Mouse (Mus musculus) liver, embryonic 14.5 days (tissue): ENCODE data around the gene Ptpn13. TPM values are rescaled to one million over a fixed set of nuclear protein-coding genes. Genes with fewer than 3 reads are reported as not detected.

Experiments used
- ATAC-seq: fragments of 200-750 bp; cut with Nextera tagmentation; 2 replicates; pipeline ENCODE4 v1.8.0; 2017; ENCODE audit warnings: moderate number of reproducible peaks, mild to moderate bottlenecking, moderate library complexity; ENCODE audit not compliant: insufficient read depth
- DNase-seq, 3 experiments: peaks; one replicate each; pipeline ENCODE4 v3.0.0-alpha.2; 2012 to 2013; ENCODE audit warnings: low read depth in 3 of 3, low spot score in 3 of 3
- H3K27ac ChIP-seq: fragments of 300-500 bp; sonication (generic); 2 replicates; pipeline ENCODE4 v1.5.1; 2014; ENCODE audit warnings: moderate library complexity, mild to moderate bottlenecking, control low read depth, inconsistent platforms
- H3K27me3 ChIP-seq: fragments of 300-500 bp; sonication (generic); 2 replicates; pipeline ENCODE4 v1.6.1; 2014; ENCODE audit warnings: mild to moderate bottlenecking, low read length, moderate library complexity; ENCODE audit not compliant: control insufficient read depth, insufficient read depth
- H3K36me3 ChIP-seq: fragments of 300-500 bp; sonication (generic); replicated peaks from 2 replicates; pipeline ENCODE4 v1.6.1; 2014; ENCODE audit warnings: low read depth; ENCODE audit not compliant: control insufficient read depth, insufficient read depth
- H3K4me1 ChIP-seq, 2 experiments: fragments of 200-500 bp in 1 of 2; fragments of 300-500 bp in 1 of 2; sonication (generic) in 1 of 2; replicated peaks; 2 replicates each; pipeline ENCODE4 v1.6.1; 2012 to 2014; ENCODE audit warnings: antibody characterized with exemption in 1 of 2, inconsistent platforms in 1 of 2, low read length in 1 of 2; ENCODE audit not compliant: control insufficient read depth in 2 of 2, insufficient read depth in 2 of 2
- H3K4me2 ChIP-seq: fragments of 300-500 bp; sonication (generic); 2 replicates; pipeline ENCODE4 v1.6.1; 2014; ENCODE audit warnings: low read depth, mild to moderate bottlenecking, control low read depth, moderate library complexity
- H3K4me3 ChIP-seq, 2 experiments: fragments of 200-500 bp in 1 of 2; fragments of 300-500 bp in 1 of 2; sonication (generic) in 1 of 2; 2 replicates each; pipeline ENCODE4 v1.5.1; 2012 to 2014; ENCODE audit warnings: low read depth in 2 of 2, low read length in 2 of 2, mild to moderate bottlenecking in 2 of 2, control low read depth in 1 of 2, inconsistent platforms in 1 of 2, moderate library complexity in 1 of 2; ENCODE audit not compliant: insufficient read depth in 1 of 2
- H3K9ac ChIP-seq: fragments of 300-500 bp; sonication (generic); replicated peaks from 2 replicates; pipeline ENCODE4 v1.6.1; 2014; ENCODE audit warnings: mild to moderate bottlenecking, control low read depth, moderate library complexity
- H3K9me3 ChIP-seq: fragments of 300-500 bp; sonication (generic); 2 replicates; pipeline ENCODE4 v1.6.1; 2016; ENCODE audit warnings: low read length, mixed read lengths; ENCODE audit not compliant: control insufficient read depth
- CTCF ChIP-seq: IDR thresholded peaks from 2 replicates; pipeline ENCODE4 v1.5.1; 2016; ENCODE audit warnings: antibody characterized with exemption, low read depth, control low read depth
- EP300 ChIP-seq: IDR thresholded peaks from 2 replicates; pipeline ENCODE4 v1.6.1; 2016; ENCODE audit warnings: antibody characterized with exemption, low read depth
- WGBS: fragments of 180-500 bp; shearing (Covaris S2); extraction: QIAGEN DNeasy Blood & Tissue Kit; methylation state at CpG from one replicate; pipeline ENCODE4 v1.1.7; 2014; ENCODE audit not compliant: insufficient replicate concordance; 5-methylcytosine and 5-hydroxymethylcytosine counted together
- polyA plus RNA-seq, 2 experiments: library from polyadenylated mRNA; depleted of rRNA in 1 of 2; stranded (reverse) in 1 of 2; unstranded in 1 of 2; fragments of >200 nt; fragmentation: Nextera tagmentation in 1 of 2; extraction: Ambion mirVana in 1 of 2; gene quantifications; 2 replicates each; pipeline versions ENCODE4 v1.2.1 to v1.2.3; 2012 to 2014

Ptpn13 gene
- polyA plus RNA-seq, 2 experiments: 0.53 to 1.0 TPM

DNA sequence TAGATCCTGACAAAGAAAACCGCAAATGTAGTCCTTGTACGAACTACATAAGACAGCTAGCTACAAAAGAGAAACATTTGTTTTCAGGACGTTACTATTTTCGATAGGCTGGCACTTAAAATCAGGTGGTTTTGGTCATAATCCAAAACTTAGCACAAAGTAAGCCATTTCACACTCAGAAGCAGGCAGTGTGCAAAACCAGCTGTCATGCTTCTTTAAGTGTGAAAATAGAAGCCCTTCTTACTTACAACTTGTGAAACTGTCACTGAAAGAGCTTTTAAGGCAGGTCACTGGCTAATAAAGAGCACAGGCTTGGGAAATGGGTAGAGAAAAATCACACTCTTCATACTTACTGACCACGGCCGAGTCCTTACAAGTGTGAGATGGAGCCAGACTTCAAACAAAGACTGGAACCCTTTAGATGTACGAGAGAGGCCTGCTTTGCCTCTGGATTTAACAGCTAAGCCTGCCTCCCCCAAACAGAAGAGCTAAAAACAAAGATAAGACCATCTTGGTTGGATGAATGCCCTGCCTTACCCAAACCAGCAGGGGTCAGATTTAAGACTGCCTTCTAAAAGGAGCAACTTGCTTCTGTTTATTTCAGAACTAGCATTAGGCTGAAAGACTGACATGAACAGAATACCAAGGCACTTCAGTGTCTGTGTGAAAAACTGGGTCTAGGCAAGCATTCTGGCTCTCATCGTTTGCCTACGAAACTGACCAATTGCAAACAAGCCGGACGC lies 44.0 kb upstream of the Ptpn13 start:
- peaks cover 6% of the 10 kb centered on the region for H3K27me3 ChIP-seq
- WGBS: 50% methylated on average over 11 of the region's 11 CpGs
- ATAC-seq (no peak), DNase-seq (no peak)
- H3K9ac ChIP-seq: no peak overlapping the region
- H3K36me3 ChIP-seq: no peaks in the 10 kb centered on the region
- H3K9me3 ChIP-seq: no peaks in the 10 kb centered on the region
- no peak overlapping the region for H3K4me3 ChIP-seq
- H3K4me1 ChIP-seq: no peaks in the 10 kb centered on the region; a peak in 1 of 4 replicates
- no peak overlapping the region for H3K4me2 ChIP-seq
- H3K27ac ChIP-seq: no peak overlapping the region
- TF ChIP-seq EP300: no peak
- no peak for TF ChIP-seq CTCF

DNA sequence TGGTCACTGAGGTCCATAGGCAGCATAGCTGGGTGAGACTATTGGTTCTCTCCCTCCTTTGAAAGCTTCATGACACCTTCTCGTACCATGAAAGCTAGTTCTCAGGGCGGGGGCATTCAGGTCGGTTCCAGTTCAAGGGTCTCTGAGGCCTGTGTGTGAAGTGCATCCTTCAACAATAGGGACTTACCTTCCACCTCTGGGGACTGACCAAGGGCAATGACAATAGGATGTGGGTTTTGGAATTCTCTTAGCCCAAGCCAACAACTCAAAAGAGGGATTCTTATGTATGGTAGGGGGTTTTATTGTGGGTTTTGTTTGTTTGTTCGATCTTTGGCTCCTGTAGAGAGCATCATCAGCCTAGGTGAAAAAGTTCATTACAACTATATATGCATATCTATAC lies 42.0 kb upstream of the Ptpn13 start:
- Histone ChIP-seq H3K4me2 (no peak overlapping the region), H3K9ac (no peak overlapping the region), H3K9me3 (no peaks in the 10 kb centered on the region), H3K36me3 (no peaks in the 10 kb centered on the region), H3K27ac (no peak overlapping the region), H3K4me1 (peaks cover 0 to 2% of the 10 kb centered on the region in 2 experiments; a peak in 1 of 4 replicates), H3K4me3 (no peak overlapping the region), H3K27me3 (no peaks in the 10 kb centered on the region)
- TF ChIP-seq EP300 (no peak), CTCF (no peak)
- ATAC-seq: no peak
- no peak for DNase-seq
- WGBS: 58% methylated on average over 4 of the region's 4 CpGs

DNA sequence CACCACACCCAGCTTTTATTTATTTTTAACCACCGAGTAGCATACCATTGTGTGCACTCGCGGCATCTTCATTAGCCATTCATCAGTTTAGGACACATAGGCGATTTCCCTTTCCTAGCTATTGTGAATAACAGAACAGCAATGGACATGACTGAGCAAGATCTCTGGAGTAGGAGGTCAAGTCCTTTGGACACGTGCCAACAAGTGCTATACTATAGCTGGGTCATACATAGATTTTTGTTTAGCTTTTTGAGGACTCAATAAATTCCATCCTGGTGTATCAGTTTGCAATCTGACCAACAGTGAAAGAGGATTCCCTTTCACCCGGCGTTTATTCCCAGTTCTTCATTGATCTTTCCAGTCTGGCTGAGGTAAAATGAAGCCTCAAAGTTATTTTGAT lies 41.0 kb upstream of the Ptpn13 start:
- Histone ChIP-seq H3K4me3 (no peak overlapping the region), H3K4me2 (no peak overlapping the region), H3K36me3 (no peaks in the 10 kb centered on the region), H3K9me3 (no peaks in the 10 kb centered on the region), H3K9ac (no peak overlapping the region), H3K27me3 (no peaks in the 10 kb centered on the region), H3K4me1 (peaks cover 0 to 4% of the 10 kb centered on the region in 2 experiments; a peak in 1 of 4 replicates), H3K27ac (no peak overlapping the region)
- 54% methylated on average over 7 of the region's 7 CpGs for WGBS
- TF ChIP-seq EP300 (no peak), CTCF (no peak)
- ATAC-seq (no peak), DNase-seq (no peak)

DNA sequence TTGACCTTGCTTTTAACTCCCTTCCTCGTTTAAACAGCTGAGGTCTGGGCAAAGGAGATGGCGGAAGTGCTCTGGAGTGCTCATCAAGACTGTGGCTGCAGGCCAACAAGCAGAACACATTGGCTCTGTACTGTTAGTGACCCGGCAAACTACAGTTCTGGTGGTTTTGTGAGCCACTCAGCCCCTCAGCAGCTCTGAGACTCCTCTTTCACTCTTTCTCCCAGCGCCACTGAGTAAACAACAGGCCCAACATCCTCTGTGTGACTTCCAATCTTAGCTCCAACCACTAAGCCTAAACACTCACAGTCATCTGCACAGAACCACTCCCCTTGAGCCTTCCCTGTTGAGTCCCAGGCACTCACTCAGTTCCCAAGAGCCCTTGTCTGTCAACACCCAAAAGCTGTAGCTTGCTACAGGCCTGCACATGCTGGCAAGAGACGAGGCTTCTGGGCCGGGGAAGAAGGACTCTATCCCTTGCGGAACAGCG lies 37.4 kb upstream of the Ptpn13 start:
- Histone ChIP-seq H3K27ac (no peak overlapping the region), H3K4me2 (no peak overlapping the region), H3K9ac (no peak overlapping the region), H3K27me3 (no peaks in the 10 kb centered on the region), H3K4me1 (peaks cover 0 to 4% of the 10 kb centered on the region in 2 experiments; a peak in 1 of 4 replicates), H3K36me3 (no peaks in the 10 kb centered on the region), H3K9me3 (no peaks in the 10 kb centered on the region), H3K4me3 (no peak overlapping the region)
- ATAC-seq: no peak
- no peak for DNase-seq
- 54% methylated on average over 8 of the region's 8 CpGs for WGBS
- TF ChIP-seq EP300: no peak
- no peak for TF ChIP-seq CTCF

DNA sequence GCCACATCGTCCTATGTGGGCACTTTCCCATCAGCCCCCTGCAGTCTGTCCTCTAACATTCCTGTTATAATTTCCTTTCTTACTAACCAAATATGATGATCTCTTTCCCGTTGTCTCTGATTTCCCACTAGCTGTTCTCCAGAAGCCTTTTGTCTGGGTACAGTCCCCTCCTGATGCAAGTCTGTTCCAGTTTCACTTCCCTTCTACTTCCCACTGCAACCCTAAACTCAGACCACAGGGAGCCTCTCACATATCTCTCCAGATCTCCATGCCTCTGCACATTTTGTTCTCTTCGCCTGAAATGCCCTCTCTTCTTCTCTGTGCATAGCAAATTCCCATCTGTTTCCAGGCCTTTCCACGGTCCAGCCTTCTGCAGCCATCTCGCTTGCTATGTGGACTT lies 35.6 kb upstream of the Ptpn13 start:
- Histone ChIP-seq H3K9ac (no peak overlapping the region), H3K4me3 (no peak overlapping the region), H3K36me3 (no peaks in the 10 kb centered on the region), H3K27me3 (no peaks in the 10 kb centered on the region), H3K4me1 (peaks cover 0 to 4% of the 10 kb centered on the region in 2 experiments; a peak in 1 of 4 replicates), H3K4me2 (no peak overlapping the region), H3K27ac (no peak overlapping the region), H3K9me3 (no peaks in the 10 kb centered on the region)
- TF ChIP-seq CTCF: no peak
- TF ChIP-seq EP300: no peak
- WGBS: 50% methylated on average over 5 of the region's 5 CpGs
- DNase-seq (no peak), ATAC-seq (no peak)
